Mouse (Mus musculus): ENCODE measurements around the gene Ptpn21. TPM values are rescaled to one million over a fixed set of nuclear protein-coding genes. Genes with fewer than 3 reads are reported as not detected.

Gene Ptpn21
- 11.2 TPM for polyA plus RNA-seq (2014; fragmentation: Illumina TruSeq; extraction: RNeasy Lipid Tissue Mini Kit (QIAGEN cat#74804); ENCODE audit: insufficient read depth, low read depth, low replicate concordance)

GRCm38 (mm10) chr12:98736951-98737800, at the start of gene Ptpn21:
Gene Ptpn21 (minus strand): TSS chr12:98737405.

GRCm38 (mm10) chr12:98746746-98747379, 9.7 kb upstream of the Ptpn21 start, which contains the start of gene Zc3h14:
Gene Zc3h14 (plus strand): TSS chr12:98746964.

GRCm38 (mm10) chr12:98627392-98628259, 109.6 kb downstream of the Ptpn21 start, which contains the start of gene Spata7:
Gene Spata7 (plus strand): TSS chr12:98628157.

Other genes starting within 250 kb of the Ptpn21 start
- gene Kcnk10, start 159.1 kb downstream of the Ptpn21 start, polyA plus RNA-seq (2014; fragmentation: Illumina TruSeq; extraction: RNeasy Lipid Tissue Mini Kit (QIAGEN cat#74804); ENCODE audit: insufficient read depth, low read depth, low replicate concordance), result not detected
- 3.6 TPM for gene Spata7, start 109.2 kb downstream of the Ptpn21 start, polyA plus RNA-seq (2014; fragmentation: Illumina TruSeq; extraction: RNeasy Lipid Tissue Mini Kit (QIAGEN cat#74804); ENCODE audit: insufficient read depth, low read depth, low replicate concordance)
- gene Zc3h14, start 9.6 kb upstream of the Ptpn21 start, polyA plus RNA-seq (2014; fragmentation: Illumina TruSeq; extraction: RNeasy Lipid Tissue Mini Kit (QIAGEN cat#74804); ENCODE audit: insufficient read depth, low read depth, low replicate concordance), result 41.2 TPM
- 0.93 TPM for gene Eml5, start 164.1 kb upstream of the Ptpn21 start, polyA plus RNA-seq (2014; fragmentation: Illumina TruSeq; extraction: RNeasy Lipid Tissue Mini Kit (QIAGEN cat#74804); ENCODE audit: insufficient read depth, low read depth, low replicate concordance)
- 5.1 TPM for gene Ttc8, start 183.2 kb upstream of the Ptpn21 start, polyA plus RNA-seq (2014; fragmentation: Illumina TruSeq; extraction: RNeasy Lipid Tissue Mini Kit (QIAGEN cat#74804); ENCODE audit: insufficient read depth, low read depth, low replicate concordance)

Measured in lung, adult 10 weeks (tissue).